Mouse (Mus musculus) frontal cortex, adult (tissue): ENCODE results near the gene Trabd2b.

Experiments
- ATAC-seq: cut with Nextera tagmentation; 2 replicates; pipeline ENCODE4 v1.9.2; 2017; ENCODE audit warnings: mild to moderate bottlenecking, moderate library complexity, mixed read lengths; ENCODE audit not compliant: low TSS enrichment

The Trabd2b gene

DNA sequence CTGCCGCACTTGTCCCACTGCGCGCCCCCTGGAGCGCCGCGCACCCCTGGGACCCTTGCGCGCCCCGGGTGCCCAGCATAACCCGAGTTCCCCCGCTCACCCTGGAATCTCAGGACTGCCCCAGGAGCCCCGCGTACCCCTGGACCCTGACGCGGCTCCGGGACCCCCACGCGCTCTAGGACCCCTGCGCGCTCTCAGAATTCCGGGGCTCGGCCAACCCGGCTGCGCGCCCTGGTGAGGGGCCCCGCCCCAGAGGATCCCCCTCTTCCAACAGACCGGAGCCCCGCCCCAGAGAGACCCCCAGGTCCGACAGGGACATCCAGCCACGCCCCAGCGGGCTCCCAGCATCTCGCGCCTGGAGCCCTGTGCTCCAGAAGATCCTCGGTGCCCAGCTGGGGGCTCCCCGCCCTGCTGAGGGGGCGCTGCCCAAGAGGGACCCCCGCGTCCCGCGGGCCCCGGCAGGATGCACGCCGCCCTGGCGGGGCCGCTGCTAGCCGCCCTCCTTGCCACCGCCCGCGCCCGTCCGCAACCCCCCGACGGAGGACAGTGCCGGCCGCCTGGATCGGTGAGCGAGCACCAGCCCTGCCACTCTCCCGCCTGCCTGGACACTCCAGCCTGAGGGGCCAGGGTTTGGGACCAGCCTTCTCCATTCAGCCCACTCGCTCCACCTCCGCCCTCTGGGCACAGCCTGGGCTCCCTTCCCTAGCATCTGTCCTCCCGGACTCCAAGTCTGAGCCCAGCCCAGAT lies at the start of gene Trabd2b:
TSS of gene Trabd2b (plus strand) at position 370 of the 747 bp plus-strand sequence.
- ATAC-seq: peak; percentile 29; the same call in 1 of the 2 replicates

- ATAC-seq: no peak
Observed at GRCm38 (mm10) chr4:114357420-114357819, 49.1 kb upstream of the Trabd2b start.

DNA sequence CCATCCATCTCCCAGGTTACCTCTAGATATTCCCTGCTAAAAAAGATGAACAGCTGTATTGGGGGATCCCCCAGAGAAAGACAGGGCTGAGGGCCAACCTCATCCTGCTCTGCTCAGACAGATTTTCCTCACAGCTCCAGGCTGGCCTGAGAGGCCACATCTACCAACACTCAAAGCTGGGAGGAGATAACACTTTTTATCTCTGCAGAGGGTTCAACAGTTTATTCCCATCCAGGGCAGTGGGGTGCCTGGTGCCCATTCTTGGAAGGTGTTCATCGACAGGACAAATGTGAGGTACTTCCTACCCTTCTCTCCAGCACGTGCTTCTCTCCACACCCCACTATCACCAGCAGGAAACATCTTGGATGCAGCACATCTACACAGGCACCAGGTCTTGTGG lies 47.6 kb upstream of the Trabd2b start:
- no peak for ATAC-seq

DNA sequence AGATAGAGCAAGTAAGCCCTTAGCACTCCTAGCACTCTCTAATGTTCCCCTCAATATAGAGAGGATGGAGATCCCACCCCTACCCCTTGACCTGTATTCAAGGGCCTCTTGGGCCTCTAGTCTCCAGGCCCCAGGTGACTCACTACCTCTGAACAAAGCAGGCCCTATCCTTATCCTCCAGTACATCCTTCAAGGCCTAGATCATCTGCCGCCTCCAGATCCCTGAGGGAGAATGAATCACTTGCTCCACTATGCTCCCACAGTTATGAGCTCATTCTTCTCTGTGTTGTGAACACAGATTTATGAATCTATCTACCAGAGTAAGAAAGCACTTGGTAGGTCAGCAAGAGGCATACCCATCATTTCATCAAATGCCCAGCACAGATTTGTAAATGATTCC lies 46.7 kb upstream of the Trabd2b start:
- peak; percentile 100 for ATAC-seq

- no peak for ATAC-seq
Observed at GRCm38 (mm10) chr4:114361336-114361735, 45.2 kb upstream of the Trabd2b start.

DNA sequence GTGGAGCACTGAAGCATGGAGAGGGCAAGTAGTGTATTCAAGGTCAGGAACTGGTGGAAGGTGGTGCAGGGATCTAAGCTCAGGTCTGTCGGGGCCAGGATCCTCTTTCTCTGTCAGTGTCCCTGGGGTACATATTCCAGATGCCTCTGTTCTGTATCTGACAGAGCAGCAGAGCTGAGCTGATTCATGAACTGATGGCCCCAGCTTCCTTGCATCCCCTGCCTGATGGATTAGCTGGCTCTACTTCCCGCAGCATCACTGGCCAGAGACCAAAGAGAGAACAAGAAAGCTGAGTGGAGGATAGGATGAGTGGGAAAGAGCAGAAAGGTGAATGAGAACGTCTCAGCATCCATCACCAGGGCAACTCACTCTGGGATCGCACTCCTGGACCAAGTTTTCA lies 41.5 kb upstream of the Trabd2b start:
- ATAC-seq: no peak

DNA sequence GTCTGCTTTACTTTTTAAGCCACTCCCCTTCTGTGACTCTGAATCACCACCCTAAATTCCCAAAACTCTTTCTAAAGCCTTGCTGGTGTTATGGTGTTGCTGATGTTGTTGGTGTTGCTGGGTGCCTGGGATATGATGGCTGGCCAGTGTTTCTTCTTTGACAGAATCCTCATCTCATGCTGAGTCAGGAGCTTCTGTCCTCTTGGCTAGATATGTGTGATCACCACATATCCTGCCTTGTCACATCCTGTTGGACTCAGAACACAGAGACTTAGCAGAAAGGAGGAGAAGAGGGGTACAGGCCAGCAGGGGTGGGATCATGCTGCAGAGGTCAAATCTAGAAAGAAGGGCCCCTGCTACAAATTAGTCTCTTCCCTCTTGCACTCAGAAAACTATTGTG lies 40.9 kb upstream of the Trabd2b start:
- no peak for ATAC-seq

- ATAC-seq: no peak
Observed at GRCm38 (mm10) chr4:114367005-114367404, 39.5 kb upstream of the Trabd2b start.

DNA sequence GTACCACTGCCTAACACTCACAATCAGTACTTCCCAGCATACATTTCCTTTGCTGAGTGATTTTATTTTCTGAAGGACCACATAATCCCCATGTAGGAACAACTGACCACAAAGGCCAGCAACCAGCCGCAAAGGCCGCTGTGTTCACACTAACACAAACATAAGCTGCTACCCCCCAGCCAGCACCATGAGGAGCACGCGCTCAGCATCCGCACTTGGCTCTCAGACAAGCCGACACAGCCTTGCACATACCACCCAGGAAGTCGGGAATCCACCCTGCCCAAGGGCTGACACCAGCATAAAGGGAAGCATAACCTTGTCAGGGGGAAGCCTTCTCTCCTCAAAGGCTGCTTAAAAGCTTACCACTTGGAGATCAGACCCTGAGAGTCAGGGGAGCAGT lies 38.7 kb upstream of the Trabd2b start:
- no peak for ATAC-seq

GRCm38 (mm10) chr4:114369591-114369990 lies 36.9 kb upstream of the Trabd2b start:
- no peak for ATAC-seq

DNA sequence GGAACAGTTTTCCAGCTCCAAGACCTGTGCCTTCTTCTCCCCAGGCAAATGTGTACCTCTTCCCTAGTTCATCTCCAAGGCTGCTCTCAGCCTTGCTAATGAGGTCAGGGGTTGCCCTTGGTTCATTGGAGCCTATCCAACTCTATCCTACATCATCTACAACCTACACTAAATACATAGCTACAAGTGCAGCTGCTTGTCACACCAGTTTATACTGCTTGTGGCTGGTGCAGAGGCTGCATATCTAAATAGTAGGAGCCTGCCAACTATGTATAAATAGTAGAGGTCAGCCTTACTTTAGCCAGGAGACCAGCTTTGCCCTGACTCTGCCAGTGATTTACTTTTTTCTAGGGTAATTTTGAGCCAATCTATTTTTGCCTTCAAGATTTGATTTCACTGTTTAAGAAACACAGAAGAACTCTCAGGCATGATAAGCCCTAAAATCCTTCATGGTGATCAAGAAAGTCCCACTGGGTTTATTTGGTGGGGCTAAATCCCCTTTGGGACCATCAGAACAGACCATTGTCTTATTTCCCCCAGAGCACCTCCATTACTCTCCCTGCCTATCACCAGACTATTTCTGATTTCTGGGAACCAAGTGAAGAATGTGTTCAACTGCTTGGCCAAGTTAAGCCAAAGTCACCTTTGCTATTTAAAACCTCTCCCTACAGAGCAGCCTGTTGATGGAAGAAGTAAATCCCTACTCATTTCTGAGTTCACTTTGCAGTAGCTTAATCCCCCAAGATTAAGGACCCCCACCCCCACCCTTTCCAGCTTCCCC lies 35.4 kb upstream of the Trabd2b start:
- ATAC-seq: no peak

DNA sequence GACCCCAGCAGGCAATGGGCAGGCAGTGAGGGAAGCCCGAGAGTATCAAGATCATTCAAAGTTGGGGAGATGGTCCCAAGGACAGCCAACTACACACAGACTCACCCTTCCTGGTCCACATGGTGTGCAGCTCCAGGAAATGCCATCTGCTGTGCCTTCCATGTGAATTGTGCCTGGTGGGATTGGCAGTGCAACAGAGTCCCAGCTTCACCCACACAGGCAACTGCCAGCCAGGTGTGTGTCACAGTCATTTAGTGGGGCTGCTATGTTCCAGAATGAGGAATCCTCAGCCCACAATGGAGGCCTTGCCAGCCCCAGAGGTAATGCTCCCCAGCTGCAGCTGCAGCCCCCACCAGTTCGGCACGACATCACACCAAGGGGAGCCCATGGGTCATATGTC lies 33.8 kb upstream of the Trabd2b start:
- peak; percentile 75 for ATAC-seq

GRCm38 (mm10) chr4:114374330-114374729 lies 32.2 kb upstream of the Trabd2b start:
- peak; percentile 68 for ATAC-seq

DNA sequence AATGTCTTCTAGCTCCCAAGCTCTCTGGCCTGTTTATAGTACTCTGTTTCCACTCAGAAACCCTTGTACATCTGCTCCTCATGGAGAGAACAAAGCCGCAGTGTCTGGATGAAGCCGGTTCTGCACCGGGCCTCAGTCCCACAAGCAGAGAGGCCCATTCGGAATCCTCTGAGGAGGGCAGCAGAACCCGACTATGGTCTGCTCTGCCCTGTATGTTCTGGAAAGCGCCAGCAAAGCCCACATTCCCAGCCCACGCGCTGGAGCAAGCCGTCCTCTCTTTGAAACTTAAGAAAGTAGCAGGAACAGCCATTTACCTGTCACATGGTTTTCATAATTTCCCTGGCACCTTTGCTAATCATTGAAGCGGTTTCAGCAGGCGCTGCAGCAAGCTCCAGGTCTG lies 29.0 kb upstream of the Trabd2b start:
- ATAC-seq: no peak

- ATAC-seq: peak; percentile 78
Observed at GRCm38 (mm10) chr4:114378512-114378911, 28.0 kb upstream of the Trabd2b start.

GRCm38 (mm10) chr4:114379416-114379956 lies 27.0 kb upstream of the Trabd2b start:
- ATAC-seq: no peak

DNA sequence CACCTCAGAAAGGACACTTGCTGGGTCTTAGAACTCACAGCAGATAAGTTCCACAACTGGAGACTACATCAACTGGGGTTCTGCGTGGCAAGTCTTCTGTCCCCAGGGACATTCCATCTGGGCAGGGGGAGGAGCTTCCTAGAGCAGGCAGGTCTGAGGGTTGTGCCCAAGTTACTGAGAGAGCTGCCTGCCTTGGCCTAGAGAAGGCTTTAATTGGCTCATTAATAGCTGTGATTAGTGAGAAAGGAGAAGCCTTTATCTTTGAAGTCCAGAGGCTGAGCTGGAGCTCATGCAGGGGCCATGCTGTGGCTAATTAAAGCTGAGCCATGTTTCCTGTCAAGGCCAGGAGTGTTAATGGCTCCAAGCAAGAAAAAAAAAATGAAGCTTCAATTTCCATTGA lies 23.9 kb upstream of the Trabd2b start:
- ATAC-seq: no peak

- peak; percentile 52; the same call in 1 of the 2 replicates for ATAC-seq
Observed at GRCm38 (mm10) chr4:114385236-114385635, 21.3 kb upstream of the Trabd2b start.

GRCm38 (mm10) chr4:114386395-114386811 lies 20.1 kb upstream of the Trabd2b start:
- peak; percentile 48; the same call in 1 of the 2 replicates for ATAC-seq

GRCm38 (mm10) chr4:114387527-114388135 lies 18.9 kb upstream of the Trabd2b start:
- ATAC-seq: no peak

DNA sequence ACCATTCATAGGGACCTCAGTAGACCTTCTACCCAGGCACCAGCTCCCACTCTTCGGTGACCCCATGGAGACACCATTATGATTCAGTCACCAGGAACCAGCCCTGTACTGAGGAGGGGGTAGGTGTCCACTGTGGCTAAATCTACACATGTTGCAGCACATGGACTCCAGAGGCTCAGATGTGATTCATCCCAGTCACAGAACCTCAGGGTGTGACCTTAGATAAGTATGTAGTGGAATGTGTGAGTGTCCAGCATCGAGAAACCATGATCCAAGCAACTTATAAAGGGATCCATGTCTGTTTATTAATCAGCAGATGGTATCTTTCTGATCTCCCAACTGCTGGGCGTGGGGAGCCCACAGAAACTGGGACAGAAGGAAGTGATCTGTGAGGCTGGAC lies 18.2 kb upstream of the Trabd2b start:
- ATAC-seq: no peak

GRCm38 (mm10) chr4:114389653-114390052 lies 16.9 kb upstream of the Trabd2b start:
- ATAC-seq: no peak
